Mouse (Mus musculus) thymus, adult 2 months (tissue): ENCODE results near the gene Efnb2. TPM values are rescaled to one million over a fixed set of nuclear protein-coding genes. Genes with fewer than 3 reads are reported as not detected.

Source experiments
- DNase-seq: peaks from one replicate; pipeline ENCODE4 v3.0.0; 2021
- H3K27ac ChIP-seq: fragments of 200-500 bp; 2 replicates; pipeline ENCODE4 v1.5.1; 2012; ENCODE audit warnings: low read length, control low read depth; ENCODE audit not compliant: control insufficient read depth, insufficient read depth
- H3K27me3 ChIP-seq: fragments of 200-500 bp; 2 replicates; pipeline ENCODE4 v1.6.1; 2012; ENCODE audit warnings: mild to moderate bottlenecking, low read length, moderate library complexity, mixed read lengths; ENCODE audit not compliant: control insufficient read depth, insufficient read depth
- H3K36me3 ChIP-seq: fragments of 200-500 bp; 2 replicates; pipeline ENCODE4 v1.6.1; 2012; ENCODE audit warnings: mild to moderate bottlenecking, low read length, moderate library complexity; ENCODE audit not compliant: control insufficient read depth, insufficient read depth
- H3K4me1 ChIP-seq: fragments of 200-500 bp; replicated peaks from 2 replicates; pipeline ENCODE4 v1.6.1; 2012; ENCODE audit warnings: low read length; ENCODE audit not compliant: control insufficient read depth, insufficient read depth
- H3K4me3 ChIP-seq: fragments of 200-500 bp; 2 replicates; pipeline ENCODE4 v1.5.1; 2012; ENCODE audit warnings: mild to moderate bottlenecking, low read length, control low read depth, moderate library complexity; ENCODE audit not compliant: control insufficient read depth, insufficient read depth
- CTCF ChIP-seq: fragments of 200-500 bp; IDR thresholded peaks from 2 replicates; pipeline ENCODE4 v1.5.1; 2012; ENCODE audit warnings: mild to moderate bottlenecking, control low read depth, low read length, moderate library complexity, borderline replicate concordance; ENCODE audit not compliant: control insufficient read depth, poor library complexity, insufficient read depth; ENCODE audit errors: extremely low read depth
- POLR2A ChIP-seq: fragments of 200-500 bp; IDR thresholded peaks from 2 replicates; pipeline ENCODE4 v1.6.1; 2012; ENCODE audit warnings: mild to moderate bottlenecking, low read length, control low read depth, moderate library complexity; ENCODE audit not compliant: control insufficient read depth, poor library complexity, insufficient read depth; ENCODE audit errors: extremely low read depth
- WGBS: fragments of 180-500 bp; shearing (Covaris S2); methylation state at CpG from one replicate; pipeline ENCODE4 v1.1.7; 2018; 5-methylcytosine and 5-hydroxymethylcytosine counted together
- polyA plus RNA-seq: library from polyadenylated mRNA; depleted of rRNA; stranded (reverse); fragments of >200 nt; gene quantifications from 2 replicates; pipeline ENCODE4 v1.2.3, GENCODE M21; 2012

The Efnb2 gene
- polyA plus RNA-seq, 1 experiment: 17.8 TPM

- no peak for TF ChIP-seq CTCF
- 90% methylated on average over 5 of the region's 5 CpGs for WGBS
- no peak overlapping the region for H3K4me3 ChIP-seq
- DNase-seq: no peak
- no peaks in the 10 kb centered on the region for H3K4me1 ChIP-seq
- H3K27ac ChIP-seq: no peak overlapping the region
- no peaks in the 10 kb centered on the region for H3K36me3 ChIP-seq
- H3K27me3 ChIP-seq: no peaks in the 10 kb centered on the region
These were observed 51.9 kb downstream of the Efnb2 start for GRCm38 (mm10) chr8:8609141-8609540.

DNA sequence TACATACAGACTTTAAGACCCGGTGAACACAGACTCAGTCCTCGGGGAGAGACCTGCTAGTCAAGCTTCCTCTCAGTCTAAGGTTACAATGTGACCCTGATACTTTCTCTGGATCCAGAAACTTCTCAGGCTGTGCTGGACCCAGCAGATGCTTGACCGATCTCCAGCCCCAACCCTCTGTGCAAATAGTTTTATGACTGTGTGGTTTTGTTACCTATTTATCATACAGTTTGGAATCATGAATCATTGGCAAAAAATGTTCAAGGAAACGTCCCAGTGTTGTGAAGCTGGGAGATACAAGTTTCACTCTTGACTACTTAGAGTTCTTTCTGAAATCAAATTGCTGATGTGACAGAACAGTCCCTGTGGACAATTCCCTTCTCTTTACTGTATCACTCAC is 55.4 kb downstream of the Efnb2 start:
- Histone ChIP-seq H3K27ac (no peak overlapping the region), H3K36me3 (no peaks in the 10 kb centered on the region), H3K4me1 (peaks cover 4% of the 10 kb centered on the region; the same call in 1 of the 2 replicates), H3K4me3 (no peak overlapping the region), H3K27me3 (no peaks in the 10 kb centered on the region)
- no peak for DNase-seq
- TF ChIP-seq CTCF (no peak), POLR2A (no peak)
- 90% methylated on average over 4 of the region's 4 CpGs for WGBS

DNA sequence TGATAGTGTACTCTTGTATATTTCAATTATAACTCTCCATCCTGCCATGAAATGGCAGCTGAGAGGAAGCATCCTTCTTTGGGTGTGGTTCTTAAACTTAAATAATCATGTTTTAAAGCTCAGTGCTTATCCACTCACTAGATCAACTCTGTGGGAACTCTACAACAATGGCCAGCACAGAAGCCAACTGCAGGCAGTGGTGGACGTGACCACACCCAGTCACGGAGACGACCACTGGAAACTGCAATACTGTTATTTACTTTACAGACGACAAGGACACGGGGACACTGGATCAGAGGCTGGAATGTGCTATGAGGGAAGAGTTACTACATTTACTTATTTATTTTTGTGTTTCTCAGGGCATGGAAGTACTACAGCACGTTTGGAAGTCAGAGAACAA is 57.2 kb downstream of the Efnb2 start:
- Histone ChIP-seq H3K4me1 (peaks cover 4% of the 10 kb centered on the region; the same call in 1 of the 2 replicates), H3K36me3 (no peaks in the 10 kb centered on the region), H3K27me3 (no peaks in the 10 kb centered on the region), H3K27ac (no peak overlapping the region), H3K4me3 (no peak overlapping the region)
- TF ChIP-seq POLR2A (no peak), CTCF (no peak)
- WGBS: 79% methylated on average over 6 of the region's 6 CpGs
- DNase-seq: no peak

GRCm38 (mm10) chr8:8602616-8603461 is 58.2 kb downstream of the Efnb2 start:
- no peak for DNase-seq
- no peaks in the 10 kb centered on the region for H3K27me3 ChIP-seq
- H3K27ac ChIP-seq: no peak overlapping the region
- WGBS: 21% methylated on average over 7 of the region's 7 CpGs
- H3K36me3 ChIP-seq: no peaks in the 10 kb centered on the region
- peaks cover 4% of the 10 kb centered on the region; the same call in 1 of the 2 replicates for H3K4me1 ChIP-seq
- no peak overlapping the region for H3K4me3 ChIP-seq
- TF ChIP-seq CTCF (no peak), POLR2A (no peak)

GRCm38 (mm10) chr8:8599931-8600330 is 61.1 kb downstream of the Efnb2 start:
- DNase-seq: no peak
- Histone ChIP-seq H3K27ac (no peak overlapping the region), H3K4me3 (no peak overlapping the region), H3K36me3 (no peaks in the 10 kb centered on the region), H3K27me3 (no peaks in the 10 kb centered on the region), H3K4me1 (peaks cover 4% of the 10 kb centered on the region; the same call in 1 of the 2 replicates)
- no peak for TF ChIP-seq CTCF
- TF ChIP-seq POLR2A: no peak
- WGBS: 99% methylated on average over 7 of the region's 7 CpGs

- no peak for DNase-seq
- Histone ChIP-seq H3K27me3 (no peaks in the 10 kb centered on the region), H3K4me3 (no peak overlapping the region), H3K36me3 (no peaks in the 10 kb centered on the region), H3K4me1 (no peaks in the 10 kb centered on the region), H3K27ac (no peak overlapping the region)
- TF ChIP-seq POLR2A: no peak
- no peak for TF ChIP-seq CTCF
- WGBS: 89% methylated on average over 13 of the region's 13 CpGs
These were observed 63.6 kb downstream of the Efnb2 start for GRCm38 (mm10) chr8:8597434-8597833.
